Mouse (Mus musculus) kidney, postnatal 36 days (tissue): ENCODE results near the gene Rasgrp1.

Experiments
- DNase-seq, 2 experiments: peaks; one replicate each; pipeline ENCODE4 v3.0.0; 2021 to 2022; ENCODE audit warnings: mixed read lengths in 2 of 2

Rasgrp1 gene

DNA sequence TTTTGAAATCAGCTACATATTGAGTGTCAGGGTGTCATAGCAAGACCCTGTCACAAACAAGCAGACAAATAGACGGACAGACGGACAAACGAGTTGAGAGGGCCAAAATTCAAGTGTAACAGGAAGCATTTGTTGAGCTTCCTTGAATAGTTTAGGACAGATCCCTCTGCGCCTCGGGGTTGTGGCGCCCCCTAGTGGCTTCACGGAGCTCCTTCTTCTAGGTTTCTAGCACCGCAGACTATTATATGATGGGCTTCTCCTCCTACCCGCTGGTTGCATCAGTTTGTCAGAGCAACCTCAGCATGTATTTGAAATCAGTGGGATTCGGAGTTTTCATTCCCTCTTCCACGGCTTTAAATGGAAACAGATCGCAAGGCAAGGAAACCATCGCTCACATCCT, 111.5 kb downstream of the Rasgrp1 start:
- peak; percentile 66 to 93 for DNase-seq

DNA sequence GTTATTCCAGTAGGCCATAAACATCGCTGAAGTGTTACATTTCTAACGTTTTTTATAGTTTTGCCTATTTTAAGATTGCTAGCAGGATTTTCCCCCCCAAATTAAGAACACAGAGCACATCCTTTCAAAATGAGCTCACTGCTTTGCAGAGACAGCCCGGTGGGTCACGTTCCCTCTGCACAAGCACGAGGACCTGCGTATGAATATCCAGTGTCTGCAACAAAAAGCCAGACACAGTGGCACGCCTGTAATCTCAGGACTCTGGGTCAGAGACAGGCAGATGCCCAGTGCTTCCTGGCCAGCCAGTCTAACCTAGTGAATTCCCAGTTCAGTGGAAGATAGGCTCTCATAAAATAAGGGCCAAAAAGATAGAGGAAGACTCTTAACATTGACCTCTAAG, 112.5 kb downstream of the Rasgrp1 start:
- DNase-seq = no peak
